Mouse (Mus musculus) lung, embryonic 16.5 days (tissue): ENCODE measurements at regions not wholly inside any gene's neighbourhood (a gene's known extent, or its start where the extent isn't known, plus 50 kb on each side); places are given as distances from the start of the nearest gene placed in this dataset.
A peak's percentile ranks its signal among the peaks of the same experiment; 100 is the strongest.

Experiments used
- ATAC-seq: fragments of 200-750 bp; cut with Nextera tagmentation; 2 replicates; pipeline ENCODE4 v1.8.0; 2017; ENCODE audit warnings: low read depth, mild to moderate bottlenecking, moderate library complexity
- H3K27ac ChIP-seq: fragments of 300-500 bp; sonication (generic); 2 replicates; pipeline ENCODE4 v1.5.1; 2014; ENCODE audit warnings: mild to moderate bottlenecking, control low read depth, low read length
- H3K27me3 ChIP-seq: fragments of 300-500 bp; sonication (generic); 2 replicates; pipeline ENCODE4 v1.6.1; 2014; ENCODE audit warnings: low read depth, low read length, mixed read lengths; ENCODE audit not compliant: control insufficient read depth, insufficient read depth
- H3K36me3 ChIP-seq: fragments of 300-500 bp; sonication (generic); 2 replicates; pipeline ENCODE4 v1.6.1; 2014; ENCODE audit warnings: low read length; ENCODE audit not compliant: control insufficient read depth, insufficient read depth
- H3K4me1 ChIP-seq: fragments of 300-500 bp; sonication (generic); replicated peaks from 2 replicates; pipeline ENCODE4 v1.6.1; 2014; ENCODE audit warnings: low read length, mixed read lengths; ENCODE audit not compliant: control insufficient read depth, insufficient read depth
- H3K4me2 ChIP-seq: fragments of 300-500 bp; sonication (generic); 2 replicates; pipeline ENCODE4 v1.6.1; 2014; ENCODE audit warnings: low read depth, low read length, control low read depth
- H3K4me3 ChIP-seq: fragments of 300-500 bp; sonication (generic); 2 replicates; pipeline ENCODE4 v1.5.1; 2014; ENCODE audit warnings: mild to moderate bottlenecking, low read length, control low read depth
- H3K9ac ChIP-seq: fragments of 300-500 bp; sonication (generic); 2 replicates; pipeline ENCODE4 v1.6.1; 2014; ENCODE audit warnings: low read length, control low read depth
- H3K9me3 ChIP-seq: fragments of 300-500 bp; sonication (generic); 2 replicates; pipeline ENCODE4 v1.6.1; 2016; ENCODE audit warnings: low read length; ENCODE audit not compliant: control insufficient read depth
- WGBS: fragments of 180-500 bp; shearing (Covaris S2); extraction: QIAGEN DNeasy Blood & Tissue Kit; methylation state at CpG from one replicate; pipeline ENCODE4 v1.1.7; 2014; 5-methylcytosine and 5-hydroxymethylcytosine counted together

GRCm38 (mm10) chr7:36874004-36874403, 176.1 kb downstream of the Tshz3 start:
- Histone ChIP-seq H3K4me3 (no peak overlapping the region), H3K9me3 (no peaks in the 10 kb centered on the region), H3K4me2 (no peak overlapping the region), H3K27ac (no peak overlapping the region), H3K36me3 (no peaks in the 10 kb centered on the region), H3K4me1 (peaks cover 2% of the 10 kb centered on the region), H3K9ac (no peak overlapping the region), H3K27me3 (no peaks in the 10 kb centered on the region)
- ATAC-seq: no peak
- 71% methylated on average over 5 of the region's 5 CpGs for WGBS

GRCm38 (mm10) chr7:36877686-36878085, 179.8 kb downstream of the Tshz3 start:
- WGBS: 10% methylated on average over 7 of the region's 7 CpGs
- Histone ChIP-seq H3K4me3 (no peak overlapping the region), H3K4me2 (no peak overlapping the region), H3K36me3 (no peaks in the 10 kb centered on the region), H3K4me1 (peaks cover 2% of the 10 kb centered on the region), H3K27me3 (no peaks in the 10 kb centered on the region), H3K27ac (no peak overlapping the region), H3K9ac (no peak overlapping the region), H3K9me3 (no peaks in the 10 kb centered on the region)
- ATAC-seq: no peak

- 0 out of 2 replicates have a peak, but pooled peaks have one; percentile 36 for ATAC-seq
These were observed 195.0 kb downstream of the Tshz3 start for GRCm38 (mm10) chr7:36892776-36893500.

GRCm38 (mm10) chr7:36896339-36896738, 198.4 kb downstream of the Tshz3 start:
- 44% methylated on average over 12 of the region's 12 CpGs for WGBS
- no peak overlapping the region for H3K9ac ChIP-seq
- H3K4me3 ChIP-seq: no peak overlapping the region
- ATAC-seq: peak; percentile 36; the same call in 1 of the 2 replicates
- no peak overlapping the region for H3K4me2 ChIP-seq
- H3K27ac ChIP-seq: no peak overlapping the region
- H3K4me1 ChIP-seq: 0 out of 2 replicates have a peak, but pooled peaks cover 3% of the 10 kb centered on the region
- no peaks in the 10 kb centered on the region for H3K36me3 ChIP-seq
- H3K9me3 ChIP-seq: no peaks in the 10 kb centered on the region
- no peaks in the 10 kb centered on the region for H3K27me3 ChIP-seq

More at GRCm38 (mm10) chr7:36892776-36893500, 195.0 kb downstream of the Tshz3 start:
- H3K27ac ChIP-seq: no peak overlapping the region
- WGBS: 49% methylated on average over 18 of the region's 18 CpGs
- H3K36me3 ChIP-seq: no peaks in the 10 kb centered on the region
- H3K9ac ChIP-seq: no peak overlapping the region
- no peaks in the 10 kb centered on the region for H3K27me3 ChIP-seq
- H3K9me3 ChIP-seq: no peaks in the 10 kb centered on the region
- no peak overlapping the region for H3K4me2 ChIP-seq
- no peak overlapping the region for H3K4me3 ChIP-seq
- 0 out of 2 replicates have a peak, but pooled peaks cover 3% of the 10 kb centered on the region for H3K4me1 ChIP-seq

- H3K4me1 ChIP-seq: 0 out of 2 replicates have a peak, but pooled peaks cover under 1% of the 10 kb centered on the region
- no peak overlapping the region for H3K9ac ChIP-seq
- WGBS: 61% methylated on average over 5 of the region's 5 CpGs
These were observed 203.6 kb downstream of the Tshz3 start for GRCm38 (mm10) chr7:36901537-36901936.

GRCm38 (mm10) chr7:36913304-36913703, 215.4 kb downstream of the Tshz3 start:
- H3K4me3 ChIP-seq: no peak overlapping the region
- H3K27ac ChIP-seq: no peak overlapping the region
- no peak overlapping the region for H3K9ac ChIP-seq
- H3K4me1 ChIP-seq: no peaks in the 10 kb centered on the region
- WGBS: 78% methylated on average over 3 of the region's 3 CpGs
- no peak for ATAC-seq
- no peak overlapping the region for H3K4me2 ChIP-seq
- H3K27me3 ChIP-seq: no peaks in the 10 kb centered on the region
- no peaks in the 10 kb centered on the region for H3K9me3 ChIP-seq
- H3K36me3 ChIP-seq: no peaks in the 10 kb centered on the region

More at GRCm38 (mm10) chr7:36901537-36901936, 203.6 kb downstream of the Tshz3 start:
- Histone ChIP-seq H3K4me2 (no peak overlapping the region), H3K4me3 (no peak overlapping the region), H3K27ac (no peak overlapping the region), H3K9me3 (no peaks in the 10 kb centered on the region), H3K36me3 (no peaks in the 10 kb centered on the region), H3K27me3 (no peaks in the 10 kb centered on the region)
- ATAC-seq: no peak

- no peak overlapping the region for H3K27ac ChIP-seq
- H3K27me3 ChIP-seq: no peaks in the 10 kb centered on the region; the same call in 1 of the 2 replicates
- no peak overlapping the region for H3K4me2 ChIP-seq
- ATAC-seq: no peak; the same call in 1 of the 2 replicates
- no peaks in the 10 kb centered on the region for H3K36me3 ChIP-seq
- H3K9ac ChIP-seq: no peak overlapping the region
- no peaks in the 10 kb centered on the region for H3K9me3 ChIP-seq
- no peaks in the 10 kb centered on the region for H3K4me1 ChIP-seq
- 48% methylated on average over 9 of the region's 9 CpGs for WGBS
- no peak overlapping the region for H3K4me3 ChIP-seq
These were observed 216.3 kb downstream of the Tshz3 start for GRCm38 (mm10) chr7:36914261-36914660.

- Histone ChIP-seq H3K27me3 (no peaks in the 10 kb centered on the region; the same call in 1 of the 2 replicates), H3K4me3 (no peak overlapping the region), H3K27ac (no peak overlapping the region), H3K4me1 (no peaks in the 10 kb centered on the region), H3K9ac (no peak overlapping the region), H3K36me3 (no peaks in the 10 kb centered on the region), H3K9me3 (no peaks in the 10 kb centered on the region), H3K4me2 (no peak overlapping the region)
- 71% methylated on average over 5 of the region's 5 CpGs for WGBS
- ATAC-seq: no peak
These were observed 217.3 kb downstream of the Tshz3 start for GRCm38 (mm10) chr7:36915171-36915570.

GRCm38 (mm10) chr7:36917011-36917410, 219.1 kb downstream of the Tshz3 start:
- H3K9me3 ChIP-seq: no peaks in the 10 kb centered on the region
- no peak for ATAC-seq
- 43% methylated on average over 9 of the region's 9 CpGs for WGBS

More at GRCm38 (mm10) chr7:36917011-36917410, 219.1 kb downstream of the Tshz3 start:
- Histone ChIP-seq H3K9ac (no peak overlapping the region), H3K36me3 (no peaks in the 10 kb centered on the region), H3K4me3 (no peak overlapping the region), H3K4me2 (no peak overlapping the region), H3K4me1 (no peaks in the 10 kb centered on the region), H3K27me3 (no peaks in the 10 kb centered on the region; the same call in 1 of the 2 replicates), H3K27ac (no peak overlapping the region)
